In genomic region chrX:98347481-98347880, GRCm38 (mm10) we compare ENCODE assay signal across 28 mouse cellular contexts.
DNase-seq lines count a peak whose midpoint lies in the region; ATAC-seq and TF ChIP-seq lines count a peak whose summit lies in the region.
"Had no signal": no experiment of that assay in that cellular context is flagged by ENCODE, and none has a peak within 500 bp of the region (broad histone marks: within the 10 kb centered on the region; RNA-seq: fewer than 3 reads in every experiment).

No protein-coding gene starts in this region.

- TF ChIP-seq POLR2A in kidney, adult 2 months (IDR thresholded peaks at IDR 0.05; ENCODE audit: low read depth, low read length) = no peak

- H3K9ac ChIP-seq in heart, embryonic 11.5 days (ENCODE audit: low read depth, low read length) = no peak overlapping the region
- H3K9ac ChIP-seq in kidney, embryonic 16.5 days (replicated peaks; ENCODE audit: low read length) = no peak overlapping the region
- no peak overlapping the region for H3K9ac ChIP-seq in forebrain, embryonic 11.5 days (ENCODE audit: low read length)
- H3K9ac ChIP-seq: embryonic facial prominence, embryonic 13.5 days; forebrain, embryonic 13.5 days; hindbrain, embryonic 13.5 days; limb, embryonic 12.5 days; liver, embryonic 13.5 days; midbrain, embryonic 12.5 days; neural tube, embryonic 15.5 days had no signal

- WGBS in heart, embryonic 11.5 days (ENCODE audit: insufficient replicate concordance) = 74% methylated on average over 1 of the region's 1 CpGs
- whole genome bisulfite sequencing in kidney, adult 2 months = 50% methylated on average over 1 of the region's 1 CpGs
- WGBS in kidney, embryonic 16.5 days = 74% methylated on average over 1 of the region's 1 CpGs
- 67% methylated on average over 1 of the region's 1 CpGs for WGBS in forebrain, embryonic 11.5 days

- H3K4me2 ChIP-seq in heart, embryonic 11.5 days = no peak overlapping the region
- H3K4me2 ChIP-seq in kidney, embryonic 16.5 days (replicated peaks; ENCODE audit: low read depth, low read length) = no peak overlapping the region
- H3K4me2 ChIP-seq in forebrain, embryonic 11.5 days (ENCODE audit: low read depth, low read length, severe bottlenecking) = no peak overlapping the region
- H3K4me2 ChIP-seq: embryonic facial prominence, embryonic 13.5 days; forebrain, embryonic 13.5 days; hindbrain, embryonic 13.5 days; limb, embryonic 12.5 days; liver, embryonic 13.5 days; midbrain, embryonic 12.5 days; neural tube, embryonic 15.5 days had no signal

- no peak for ATAC-seq in heart, embryonic 11.5 days (replicated peaks; ENCODE audit: insufficient number of reproducible peaks, low FRiP score, low TSS enrichment)
- ATAC-seq in kidney, embryonic 16.5 days (ENCODE audit: low FRiP score, low TSS enrichment) = no peak; the same call in 1 of the 2 replicates
- no peak for ATAC-seq in forebrain, embryonic 11.5 days (replicated peaks; ENCODE audit: low FRiP score)
- ATAC-seq: forebrain, embryonic 13.5 days; Patski had no signal

- H3K9me3 ChIP-seq in heart, embryonic 11.5 days (replicated peaks; ENCODE audit: control insufficient read depth, low read length) = no peaks in the 10 kb centered on the region
- no peaks in the 10 kb centered on the region for H3K9me3 ChIP-seq in kidney, embryonic 16.5 days (ENCODE audit: low read length)
- H3K9me3 ChIP-seq in forebrain, embryonic 11.5 days (ENCODE audit: control insufficient read depth, low read length) = no peaks in the 10 kb centered on the region
- H3K9me3 ChIP-seq: embryonic facial prominence, embryonic 13.5 days; forebrain, embryonic 13.5 days; G1E; hindbrain, embryonic 13.5 days; limb, embryonic 12.5 days; liver, embryonic 13.5 days; midbrain, embryonic 12.5 days; neural tube, embryonic 15.5 days had no signal

- no peak overlapping the region for H3K4me3 ChIP-seq in heart, embryonic 11.5 days (ENCODE audit: low read depth, low read length)
- no peak overlapping the region for H3K4me3 ChIP-seq in kidney, adult 2 months (ENCODE audit: insufficient read depth, low read depth, low read length)
- no peak overlapping the region for H3K4me3 ChIP-seq in kidney, embryonic 16.5 days (ENCODE audit: low read length)
- H3K4me3 ChIP-seq in forebrain, embryonic 11.5 days (ENCODE audit: low read depth, low read length) = no peak overlapping the region
- H3K4me3 ChIP-seq: embryonic facial prominence, embryonic 13.5 days; erythroblast, embryonic 14.5 days; forebrain, embryonic 13.5 days; hindbrain, embryonic 13.5 days; limb, embryonic 12.5 days; liver, embryonic 13.5 days; midbrain, embryonic 12.5 days; neural tube, embryonic 15.5 days had no signal

- H3K27me3 ChIP-seq in heart, embryonic 11.5 days (ENCODE audit: control insufficient read depth, insufficient read depth, low read length) = no peaks in the 10 kb centered on the region
- no peaks in the 10 kb centered on the region for H3K27me3 ChIP-seq in kidney, adult 2 months (replicated peaks; ENCODE audit: control insufficient read depth, insufficient read depth, low read length)
- H3K27me3 ChIP-seq in kidney, embryonic 16.5 days (ENCODE audit: insufficient read depth, low read length) = no peaks in the 10 kb centered on the region; the same call in 1 of the 2 replicates
- no peaks in the 10 kb centered on the region for H3K27me3 ChIP-seq in forebrain, embryonic 11.5 days (ENCODE audit: control insufficient read depth, insufficient read depth, low read length)
- H3K27me3 ChIP-seq: CH12.LX; forebrain, embryonic 13.5 days; hindbrain, embryonic 13.5 days; limb, embryonic 12.5 days; liver, embryonic 13.5 days; midbrain, embryonic 12.5 days; neural tube, embryonic 15.5 days had no signal

- no peaks in the 10 kb centered on the region for H3K36me3 ChIP-seq in heart, embryonic 11.5 days (ENCODE audit: control insufficient read depth, insufficient read depth, low read length)
- H3K36me3 ChIP-seq in kidney, adult 2 months (ENCODE audit: control insufficient read depth, insufficient read depth, low read length) = no peaks in the 10 kb centered on the region
- no peaks in the 10 kb centered on the region for H3K36me3 ChIP-seq in kidney, embryonic 16.5 days (ENCODE audit: insufficient read depth, low read length)
- H3K36me3 ChIP-seq in forebrain, embryonic 11.5 days (ENCODE audit: control insufficient read depth, insufficient read depth, low read length) = no peaks in the 10 kb centered on the region
- H3K36me3 ChIP-seq: embryonic facial prominence, embryonic 13.5 days; G1E; hindbrain, embryonic 13.5 days; limb, embryonic 12.5 days; liver, embryonic 13.5 days; midbrain, embryonic 12.5 days; neural tube, embryonic 15.5 days had no signal

- DNase-seq in heart, adult 11 months = peak; percentile 81
- DNase-seq in kidney, adult 2 months = peak; percentile 28
- DNase-seq in urinary bladder, adult 18-20 months (ENCODE audit: low spot score in 2 of 2) = peak; percentile 1 to 13
- no peak for DNase-seq in urinary bladder, postnatal 25 days (ENCODE audit: low spot score)
- DNase-seq in skeletal muscle tissue, adult 2 months (ENCODE audit: low read depth, low spot score) = peak; percentile 6
- no peak for DNase-seq in forebrain, embryonic 11.5 days (ENCODE audit: low spot score)
- DNase-seq: B cell, adult 2 months; cerebellum, postnatal 36 days; embryo, embryonic 11 days; layer of hippocampus, postnatal 36 days; liver, embryonic 13.5 days; lung, adult 2 months; right cerebral cortex, postnatal 14 days; thymus, adult 18-20 months; thymus, postnatal 36 days had no signal

- no peaks in the 10 kb centered on the region for H3K4me1 ChIP-seq in heart, embryonic 11.5 days (ENCODE audit: control insufficient read depth, insufficient read depth, low read length)
- H3K4me1 ChIP-seq in kidney, adult 2 months (ENCODE audit: control insufficient read depth, insufficient read depth, low read length) = no peaks in the 10 kb centered on the region
- no peaks in the 10 kb centered on the region for H3K4me1 ChIP-seq in kidney, embryonic 16.5 days (ENCODE audit: insufficient read depth, low read length)
- H3K4me1 ChIP-seq in forebrain, embryonic 11.5 days (replicated peaks; ENCODE audit: control insufficient read depth, insufficient read depth, low read length) = no peaks in the 10 kb centered on the region
- H3K4me1 ChIP-seq: embryonic facial prominence, embryonic 13.5 days; forebrain, embryonic 13.5 days; hindbrain, embryonic 13.5 days; limb, embryonic 12.5 days; liver, embryonic 13.5 days; midbrain, embryonic 12.5 days; neural tube, embryonic 15.5 days had no signal

- H3K27ac ChIP-seq in heart, embryonic 11.5 days (ENCODE audit: low read depth, low read length) = no peak overlapping the region
- peak overlapping the region; percentile 68 for H3K27ac ChIP-seq in kidney, adult 2 months (ENCODE audit: insufficient read depth, low read depth, low read length)
- no peak overlapping the region for H3K27ac ChIP-seq in kidney, embryonic 16.5 days (ENCODE audit: low read length)
- H3K27ac ChIP-seq in forebrain, embryonic 11.5 days (ENCODE audit: low read depth, low read length) = no peak overlapping the region
- H3K27ac ChIP-seq: embryonic facial prominence, embryonic 13.5 days; forebrain, embryonic 13.5 days; hindbrain, embryonic 13.5 days; kidney, postnatal 0 days; limb, embryonic 12.5 days; liver, embryonic 13.5 days; midbrain, embryonic 12.5 days; neural tube, embryonic 15.5 days had no signal

- TF ChIP-seq CTCF in kidney, adult 2 months (conservative IDR thresholded peaks at IDR 0.05; ENCODE audit: insufficient read depth, insufficient read length, low read depth, low read length) = no peak

Comparison
In these comparisons a context has a peak if more than half of its experiments do, and no peak if none do; other contexts are left out.
1. DNase-seq: peak in heart, adult 11 months (single experiment), kidney, adult 2 months (single experiment), urinary bladder, adult 18-20 months (2 of 2) and skeletal muscle tissue, adult 2 months (single experiment); none in urinary bladder, postnatal 25 days (single experiment) and forebrain, embryonic 11.5 days (single experiment).